Mouse (Mus musculus) hindbrain, embryonic 14.5 days (tissue): ENCODE results near the gene Stpg4. TPM values are rescaled to one million over a fixed set of nuclear protein-coding genes. Genes with fewer than 3 reads are reported as not detected.

Experiments
- ATAC-seq: fragments of 200-750 bp; cut with Nextera tagmentation; 2 replicates; pipeline ENCODE4 v1.8.0; 2017; ENCODE audit warnings: moderate number of reproducible peaks, mild to moderate bottlenecking, moderate TSS enrichment, moderate library complexity; ENCODE audit not compliant: low FRiP score
- DNase-seq: peaks from one replicate; pipeline ENCODE4 v3.0.0-alpha.2; 2015; ENCODE audit warnings: low spot score
- H3K27ac ChIP-seq: fragments of 300-500 bp; sonication (generic); 2 replicates; pipeline ENCODE4 v1.5.1; 2014; ENCODE audit warnings: mild to moderate bottlenecking, moderate library complexity
- H3K27me3 ChIP-seq: fragments of 300-500 bp; sonication (generic); 2 replicates; pipeline ENCODE4 v1.6.1; 2014; ENCODE audit warnings: mild to moderate bottlenecking, low read length, mixed read lengths; ENCODE audit not compliant: control insufficient read depth, insufficient read depth
- H3K36me3 ChIP-seq: fragments of 300-500 bp; sonication (generic); replicated peaks from 2 replicates; pipeline ENCODE4 v1.6.1; 2014; ENCODE audit not compliant: control insufficient read depth, insufficient read depth
- H3K4me1 ChIP-seq: fragments of 300-500 bp; sonication (generic); replicated peaks from 2 replicates; pipeline ENCODE4 v1.6.1; 2014; ENCODE audit warnings: antibody characterized with exemption, low read length, mixed read lengths; ENCODE audit not compliant: control insufficient read depth, insufficient read depth
- H3K4me2 ChIP-seq: fragments of 300-500 bp; sonication (generic); replicated peaks from 2 replicates; pipeline ENCODE4 v1.6.1; 2014; ENCODE audit warnings: mild to moderate bottlenecking, moderate library complexity
- H3K4me3 ChIP-seq: fragments of 300-500 bp; sonication (generic); replicated peaks from 2 replicates; pipeline ENCODE4 v1.5.1; 2014; ENCODE audit warnings: mild to moderate bottlenecking, low read length
- H3K9ac ChIP-seq: fragments of 300-500 bp; sonication (generic); 2 replicates; pipeline ENCODE4 v1.6.1; 2014
- H3K9me3 ChIP-seq: fragments of 300-500 bp; sonication (generic); 2 replicates; pipeline ENCODE4 v1.6.1; 2016; ENCODE audit warnings: low read length; ENCODE audit not compliant: control insufficient read depth
- WGBS: fragments of 180-500 bp; shearing (Covaris S2); extraction: QIAGEN DNeasy Blood & Tissue Kit; methylation state at CpG from one replicate; pipeline ENCODE4 v1.1.7; 2014; 5-methylcytosine and 5-hydroxymethylcytosine counted together
- polyA plus RNA-seq: library from polyadenylated mRNA; unstranded; fragments of >200 nt; fragmentation: Nextera tagmentation; extraction: Ambion mirVana; gene quantifications from 2 replicates; pipeline ENCODE4 v1.2.1, GENCODE M21; 2014

Gene Stpg4
- polyA plus RNA-seq, 1 experiment from 2014 or later, result not detected

DNA sequence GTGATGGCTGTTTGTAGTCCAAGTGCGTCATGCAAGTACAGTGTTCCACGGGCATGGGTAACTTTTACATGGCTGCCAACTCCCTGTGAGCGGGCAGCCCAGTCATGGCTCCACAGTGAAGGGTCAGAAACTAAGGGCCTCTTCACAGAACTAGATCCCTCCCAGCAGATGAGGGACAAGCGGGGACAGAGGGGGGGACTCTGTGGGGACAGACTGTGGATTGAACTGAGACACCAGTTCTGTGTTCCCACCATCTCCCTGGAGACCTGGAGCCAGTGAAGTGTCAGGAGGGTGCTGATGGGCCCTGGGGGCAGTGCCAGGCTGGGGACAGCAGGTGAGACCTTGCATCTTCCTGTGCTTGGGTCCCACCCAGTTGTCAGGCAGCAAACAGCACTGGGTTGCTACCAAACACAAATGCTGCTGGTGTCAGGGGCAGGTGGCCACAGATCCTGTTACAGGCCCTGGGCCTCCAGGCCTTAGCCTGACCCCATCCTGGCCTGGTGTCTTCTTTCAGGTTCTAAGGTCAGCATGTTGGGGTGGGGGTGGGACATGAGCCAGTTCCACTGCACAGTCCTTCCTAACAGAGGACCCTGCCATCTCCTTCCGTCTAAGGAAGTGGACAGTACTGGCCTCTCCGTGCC lies 50.6 kb downstream of the Stpg4 start:
- Histone ChIP-seq H3K9ac (no peak overlapping the region), H3K27me3 (no peaks in the 10 kb centered on the region), H3K36me3 (no peaks in the 10 kb centered on the region), H3K4me1 (peaks cover 38% of the 10 kb centered on the region), H3K4me2 (no peak overlapping the region), H3K4me3 (no peak overlapping the region), H3K9me3 (no peaks in the 10 kb centered on the region), H3K27ac (no peak overlapping the region)
- ATAC-seq, result no peak
- DNase-seq, result no peak
- whole genome bisulfite sequencing, result 86% methylated on average over 6 of the region's 6 CpGs

DNA sequence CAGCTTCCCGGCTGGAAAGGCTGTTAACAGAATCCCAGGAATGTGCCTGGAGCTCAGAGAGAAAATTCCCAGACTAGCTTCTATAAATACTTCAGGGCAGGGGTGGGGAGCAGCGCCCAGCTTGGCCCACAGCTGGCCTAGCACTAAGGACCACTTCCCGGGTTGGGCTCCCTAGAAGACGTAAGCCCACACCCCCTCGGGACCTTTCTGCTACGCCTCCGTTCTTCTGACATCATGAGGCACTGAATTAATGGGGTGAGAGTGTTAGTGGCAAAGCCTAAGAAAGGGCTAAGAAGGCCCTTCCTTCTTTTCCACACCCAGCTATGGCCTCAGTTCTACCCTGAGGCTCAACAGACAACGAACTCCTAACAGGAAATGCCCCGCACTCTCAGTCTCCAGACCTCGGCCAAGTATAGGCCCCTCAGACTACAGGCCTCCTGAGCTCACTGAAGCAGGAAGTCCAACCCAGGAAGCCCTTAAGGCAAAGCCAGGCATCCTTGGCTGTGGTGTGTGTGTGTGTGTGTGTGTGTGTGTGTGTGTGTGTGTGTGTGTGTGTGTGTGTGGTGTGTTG lies 51.5 kb downstream of the Stpg4 start:
- no peaks in the 10 kb centered on the region for H3K9me3 ChIP-seq

DNA sequence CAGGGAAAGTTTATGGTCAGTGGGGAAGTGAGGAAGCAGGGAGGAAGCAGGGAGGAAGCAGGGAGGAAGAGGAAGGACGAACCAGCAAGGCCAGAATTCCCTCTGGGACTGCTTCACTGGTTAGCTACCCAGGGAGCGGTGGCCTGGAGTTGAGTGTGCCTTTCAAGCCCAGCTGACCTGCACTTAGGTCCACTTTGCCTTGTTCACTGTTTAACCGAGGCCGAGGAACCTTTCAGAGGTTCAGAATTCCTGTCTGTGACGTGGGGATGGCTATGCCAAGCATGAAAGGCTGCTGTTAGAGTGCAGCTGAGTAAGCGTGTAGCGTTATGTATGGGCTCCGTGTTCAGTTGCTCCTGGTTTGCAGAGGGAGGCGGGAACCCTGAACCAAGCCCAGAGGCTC lies 54.2 kb downstream of the Stpg4 start:
- DNase-seq (no peak), ATAC-seq (no peak)
- H3K27me3 ChIP-seq, result no peaks in the 10 kb centered on the region
- H3K36me3 ChIP-seq, result no peaks in the 10 kb centered on the region
- no peak overlapping the region for H3K4me3 ChIP-seq
- no peak overlapping the region for H3K9ac ChIP-seq
- no peaks in the 10 kb centered on the region for H3K9me3 ChIP-seq
- WGBS, result 90% methylated on average over 9 of the region's 9 CpGs
- peaks cover 33% of the 10 kb centered on the region for H3K4me1 ChIP-seq
- no peak overlapping the region for H3K4me2 ChIP-seq
- H3K27ac ChIP-seq, result no peak overlapping the region

More for the DNA sequence above, 51.5 kb downstream of the Stpg4 start:
- Histone ChIP-seq H3K4me1 (peaks cover 41% of the 10 kb centered on the region), H3K36me3 (no peaks in the 10 kb centered on the region), H3K4me3 (no peak overlapping the region), H3K9ac (no peak overlapping the region), H3K27me3 (no peaks in the 10 kb centered on the region), H3K4me2 (no peak overlapping the region), H3K27ac (no peak overlapping the region)
- WGBS, result 53% methylated on average over 10 of the region's 10 CpGs
- DNase-seq (no peak), ATAC-seq (no peak)

- no peaks in the 10 kb centered on the region for H3K27me3 ChIP-seq
- H3K4me3 ChIP-seq, result no peak overlapping the region
- H3K9me3 ChIP-seq, result no peaks in the 10 kb centered on the region
- H3K4me2 ChIP-seq, result no peak overlapping the region
- peaks cover 33% of the 10 kb centered on the region for H3K4me1 ChIP-seq
- WGBS, result 54% methylated on average over 7 of the region's 7 CpGs
- H3K36me3 ChIP-seq, result no peaks in the 10 kb centered on the region
- peak overlapping the region; percentile 66 for H3K27ac ChIP-seq
- no peak overlapping the region for H3K9ac ChIP-seq
- ATAC-seq (no peak), DNase-seq (peak; percentile 60)
These were observed 55.4 kb downstream of the Stpg4 start for GRCm38 (mm10) chr17:87372189-87372588.

DNA sequence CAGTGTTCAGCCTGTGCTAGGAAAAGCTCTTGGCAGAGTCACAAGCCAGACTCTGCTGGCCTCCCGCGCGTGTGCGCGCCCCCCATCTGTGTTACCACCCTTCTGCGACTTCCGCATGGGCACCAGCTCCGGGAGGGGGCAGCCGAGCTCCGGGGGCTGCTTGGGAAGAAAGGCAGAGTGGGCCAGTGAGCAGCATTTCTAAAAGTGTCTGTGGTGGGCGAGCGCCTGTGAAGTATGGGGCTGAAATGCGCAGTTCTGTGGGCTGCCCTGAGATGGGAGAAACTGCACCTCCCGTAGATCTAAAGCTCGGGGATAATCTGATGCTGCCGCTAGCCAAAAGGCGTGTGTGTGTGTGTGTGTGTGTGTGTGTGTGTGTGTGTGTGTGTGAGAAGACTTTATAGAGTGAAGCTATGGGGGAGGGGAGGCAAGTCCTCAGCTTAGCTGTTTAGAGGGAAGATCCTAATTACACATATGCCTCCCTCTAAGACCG lies 58.2 kb downstream of the Stpg4 start:
- Histone ChIP-seq H3K27ac (no peak overlapping the region), H3K36me3 (no peaks in the 10 kb centered on the region), H3K4me3 (no peak overlapping the region), H3K4me1 (peaks cover 38% of the 10 kb centered on the region), H3K9ac (no peak overlapping the region), H3K27me3 (no peaks in the 10 kb centered on the region), H3K4me2 (no peak overlapping the region), H3K9me3 (no peaks in the 10 kb centered on the region)
- DNase-seq (no peak), ATAC-seq (no peak)
- WGBS, result 76% methylated on average over 18 of the region's 18 CpGs

DNA sequence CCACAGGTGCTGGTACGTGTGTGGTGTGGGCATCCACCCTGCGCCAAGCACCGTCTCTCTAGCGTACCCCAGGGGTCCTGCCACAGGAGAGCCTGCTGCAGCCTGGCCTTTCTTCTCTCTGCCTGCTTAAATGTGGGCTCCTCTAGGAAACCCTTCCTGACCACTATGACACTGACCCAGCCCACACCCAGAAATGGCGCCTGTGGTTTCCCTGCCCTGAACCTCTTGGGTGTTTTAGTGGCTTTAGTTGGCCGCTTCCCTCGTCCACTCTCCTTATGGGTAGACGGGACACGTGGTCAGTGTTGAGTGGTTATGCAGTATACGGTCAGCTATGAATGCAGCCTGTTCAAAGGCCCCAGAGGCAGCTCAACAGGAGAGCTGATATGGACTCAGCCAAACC lies 59.1 kb downstream of the Stpg4 start:
- H3K4me2 ChIP-seq, result no peak overlapping the region
- ATAC-seq (no peak), DNase-seq (no peak)
- peaks cover 38% of the 10 kb centered on the region for H3K4me1 ChIP-seq
- H3K36me3 ChIP-seq, result no peaks in the 10 kb centered on the region
- H3K9me3 ChIP-seq, result no peaks in the 10 kb centered on the region
- no peaks in the 10 kb centered on the region for H3K27me3 ChIP-seq
- 0 out of 2 replicates have a peak overlapping the region, but pooled peaks have one; percentile 3 for H3K27ac ChIP-seq
- no peak overlapping the region for H3K4me3 ChIP-seq
- 86% methylated on average over 10 of the region's 10 CpGs for WGBS
- H3K9ac ChIP-seq, result no peak overlapping the region

GRCm38 (mm10) chr17:87367640-87368039 lies 59.9 kb downstream of the Stpg4 start:
- Histone ChIP-seq H3K4me3 (no peak overlapping the region), H3K36me3 (no peaks in the 10 kb centered on the region), H3K27me3 (no peaks in the 10 kb centered on the region), H3K9ac (0 out of 2 replicates have a peak overlapping the region, but pooled peaks have one; percentile 8), H3K9me3 (no peaks in the 10 kb centered on the region), H3K27ac (peak overlapping the region; percentile 10), H3K4me1 (peaks cover 37% of the 10 kb centered on the region), H3K4me2 (no peak overlapping the region)
- ATAC-seq (peak; percentile 58; the same call in 1 of the 2 replicates), DNase-seq (peak; percentile 55)
- 53% methylated on average over 3 of the region's 3 CpGs for WGBS

DNA sequence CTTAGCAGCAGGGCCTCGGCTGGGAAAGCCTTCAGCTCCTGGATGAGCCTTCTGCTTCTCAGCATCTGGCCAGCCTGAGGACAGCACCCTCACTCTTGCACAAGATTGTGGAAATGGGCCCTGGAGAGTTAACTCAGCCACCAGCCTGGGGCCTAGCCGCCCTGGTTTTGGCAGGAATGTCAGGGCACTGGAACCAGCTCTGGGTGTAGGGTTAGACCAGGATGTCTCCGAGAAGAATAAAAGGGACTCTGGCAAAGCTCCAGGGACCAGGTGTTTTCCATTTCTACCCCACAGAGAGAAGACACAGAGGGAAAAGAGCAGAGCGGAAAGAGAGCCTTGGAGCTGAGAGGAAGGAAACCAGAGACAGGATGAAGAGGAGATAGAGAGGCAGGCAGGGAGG lies 60.3 kb downstream of the Stpg4 start:
- H3K9ac ChIP-seq, result 0 out of 2 replicates have a peak overlapping the region, but pooled peaks have one; percentile 8
- WGBS, result 44% methylated on average over 4 of the region's 4 CpGs
- peak overlapping the region; percentile 10; the same call in 1 of the 2 replicates for H3K27ac ChIP-seq

DNA sequence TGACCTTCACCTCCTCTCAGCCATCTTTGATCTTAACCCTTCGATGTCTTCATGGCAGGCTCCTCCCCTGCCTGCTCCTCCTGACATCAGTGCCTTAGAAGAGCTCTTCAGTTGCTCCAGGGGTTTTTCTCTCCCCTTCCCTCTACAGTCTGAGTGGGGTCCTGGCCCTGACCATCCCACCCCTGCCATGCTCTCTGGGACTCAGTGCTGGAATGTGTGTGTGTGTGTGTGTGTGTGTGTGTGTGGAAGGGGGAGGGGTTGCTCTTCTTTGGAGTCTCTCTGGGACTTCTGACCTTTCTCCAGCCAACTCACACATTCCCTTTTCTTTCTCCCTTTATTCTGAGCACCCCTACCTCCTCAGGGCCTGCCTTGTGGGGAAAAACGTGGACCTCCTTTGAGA lies 61.0 kb downstream of the Stpg4 start:
- no peak for ATAC-seq
- H3K9me3 ChIP-seq, result no peaks in the 10 kb centered on the region
- H3K4me2 ChIP-seq, result no peak overlapping the region
- no peaks in the 10 kb centered on the region for H3K27me3 ChIP-seq
- H3K9ac ChIP-seq, result no peak overlapping the region
- H3K4me1 ChIP-seq, result peaks cover 27% of the 10 kb centered on the region; the same call in 1 of the 2 replicates
- H3K4me3 ChIP-seq, result no peak overlapping the region
- WGBS, result 13% methylated on average over 2 of the region's 2 CpGs
- H3K27ac ChIP-seq, result no peak overlapping the region
- no peaks in the 10 kb centered on the region for H3K36me3 ChIP-seq
- no peak for DNase-seq

More for the DNA sequence above, 60.3 kb downstream of the Stpg4 start:
- DNase-seq (no peak), ATAC-seq (no peak)
- Histone ChIP-seq H3K36me3 (no peaks in the 10 kb centered on the region), H3K9me3 (no peaks in the 10 kb centered on the region), H3K4me2 (no peak overlapping the region), H3K27me3 (no peaks in the 10 kb centered on the region), H3K4me1 (peaks cover 33% of the 10 kb centered on the region), H3K4me3 (no peak overlapping the region)
